Mouse (Mus musculus) kidney, adult 2 months (tissue): ENCODE measurements around the gene Srebf2. TPM values are rescaled to one million over a fixed set of nuclear protein-coding genes. Genes with fewer than 3 reads are reported as not detected.
A peak's percentile ranks its signal among the peaks of the same experiment; 100 is the strongest.

Source experiments
- DNase-seq: peaks from one replicate; pipeline ENCODE4 v3.0.0; 2021
- H3K27ac ChIP-seq: fragments of 200-500 bp; 2 replicates; pipeline ENCODE4 v1.5.1; 2012; ENCODE audit warnings: low read depth, low read length, control low read depth, inconsistent platforms; ENCODE audit not compliant: insufficient read depth
- H3K27me3 ChIP-seq: fragments of 200-500 bp; replicated peaks from 2 replicates; pipeline ENCODE4 v1.6.1; 2012; ENCODE audit warnings: mild to moderate bottlenecking, moderate library complexity, low read length, inconsistent platforms; ENCODE audit not compliant: control insufficient read depth, insufficient read depth
- H3K36me3 ChIP-seq: fragments of 200-500 bp; 2 replicates; pipeline ENCODE4 v1.6.1; 2012; ENCODE audit warnings: mild to moderate bottlenecking, moderate library complexity, low read length, inconsistent platforms; ENCODE audit not compliant: control insufficient read depth, insufficient read depth
- H3K4me1 ChIP-seq: fragments of 200-500 bp; 2 replicates; pipeline ENCODE4 v1.6.1; 2011; ENCODE audit warnings: low read length; ENCODE audit not compliant: control insufficient read depth, insufficient read depth
- H3K4me3 ChIP-seq: fragments of 200-500 bp; 2 replicates; pipeline ENCODE4 v1.5.1; 2011; ENCODE audit warnings: mild to moderate bottlenecking, low read depth, low read length, control low read depth; ENCODE audit not compliant: insufficient read depth
- CTCF ChIP-seq: fragments of 200-500 bp; conservative IDR thresholded peaks from 2 replicates; pipeline ENCODE4 v1.5.1; 2011; ENCODE audit warnings: low read depth, mild to moderate bottlenecking, control low read depth, low read length, moderate library complexity, mixed read lengths; ENCODE audit not compliant: insufficient read depth, insufficient read length
- POLR2A ChIP-seq: fragments of 200-500 bp; IDR thresholded peaks from one replicate; pipeline ENCODE4 v1.6.1; 2011; ENCODE audit warnings: low read depth, low read length, control low read depth
- WGBS: fragments of 180-500 bp; shearing (Covaris S2); methylation state at CpG from one replicate; pipeline ENCODE4 v1.1.7; 2018; 5-methylcytosine and 5-hydroxymethylcytosine counted together
- polyA plus RNA-seq: library from polyadenylated mRNA; depleted of rRNA; stranded (reverse); fragments of >200 nt; gene quantifications from 2 replicates; pipeline ENCODE4 v1.2.3, GENCODE M21; 2012

Srebf2 gene
- polyA plus RNA-seq, 1 experiment, result 102 TPM

DNA sequence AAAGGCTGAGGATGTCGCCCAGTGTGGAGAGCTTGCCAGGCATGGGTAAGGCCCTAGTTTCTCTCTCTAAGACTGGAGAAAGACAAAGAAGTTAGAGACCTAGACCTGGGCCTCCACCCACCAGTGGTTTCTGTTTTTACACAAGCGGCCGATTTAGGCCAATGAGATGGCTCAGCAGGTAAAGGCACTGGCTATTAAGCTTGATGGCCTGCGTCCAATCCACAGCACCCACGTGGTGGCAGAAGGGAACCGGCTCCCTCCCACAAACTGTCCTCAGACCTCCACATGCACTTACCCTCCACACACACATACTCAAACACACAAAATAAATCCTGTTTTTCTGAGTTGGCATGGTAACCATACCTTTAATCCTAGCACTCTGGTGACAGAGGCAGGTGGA is 55.1 kb downstream of the Srebf2 start:
- no peak for TF ChIP-seq POLR2A
- no peak for TF ChIP-seq CTCF
- H3K27ac ChIP-seq, result no peak overlapping the region
- no peaks in the 10 kb centered on the region for H3K27me3 ChIP-seq
- peaks cover 2% of the 10 kb centered on the region for H3K36me3 ChIP-seq
- no peak overlapping the region for H3K4me3 ChIP-seq
- 63% methylated on average over 6 of the region's 6 CpGs for WGBS
- H3K4me1 ChIP-seq, result no peaks in the 10 kb centered on the region
- DNase-seq, result no peak

DNA sequence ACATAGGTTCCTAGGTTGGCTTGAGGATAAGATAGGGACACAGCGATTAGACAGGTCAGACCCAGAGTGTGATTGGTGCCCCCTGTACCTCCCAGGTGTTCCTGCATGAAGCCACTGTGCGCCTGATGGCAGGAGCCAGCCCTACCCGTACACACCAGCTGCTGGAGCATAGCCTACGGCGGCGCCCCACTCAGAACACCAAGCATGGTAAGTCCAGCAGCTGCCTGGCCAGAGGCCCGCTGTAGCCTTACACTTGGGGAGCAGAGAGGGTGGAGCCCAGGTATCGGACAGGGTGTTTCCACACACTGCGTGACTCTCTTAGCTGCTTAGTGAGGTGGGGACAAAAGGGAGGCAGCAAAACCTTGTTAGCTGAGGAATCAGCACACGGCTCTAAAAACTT is 56.1 kb downstream of the Srebf2 start:
- DNase-seq, result no peak
- Histone ChIP-seq H3K4me3 (no peak overlapping the region), H3K4me1 (no peaks in the 10 kb centered on the region), H3K27ac (no peak overlapping the region), H3K27me3 (no peaks in the 10 kb centered on the region), H3K36me3 (peaks cover 2% of the 10 kb centered on the region)
- 94% methylated on average over 10 of the region's 10 CpGs for WGBS
- TF ChIP-seq POLR2A (no peak), CTCF (no peak)

DNA sequence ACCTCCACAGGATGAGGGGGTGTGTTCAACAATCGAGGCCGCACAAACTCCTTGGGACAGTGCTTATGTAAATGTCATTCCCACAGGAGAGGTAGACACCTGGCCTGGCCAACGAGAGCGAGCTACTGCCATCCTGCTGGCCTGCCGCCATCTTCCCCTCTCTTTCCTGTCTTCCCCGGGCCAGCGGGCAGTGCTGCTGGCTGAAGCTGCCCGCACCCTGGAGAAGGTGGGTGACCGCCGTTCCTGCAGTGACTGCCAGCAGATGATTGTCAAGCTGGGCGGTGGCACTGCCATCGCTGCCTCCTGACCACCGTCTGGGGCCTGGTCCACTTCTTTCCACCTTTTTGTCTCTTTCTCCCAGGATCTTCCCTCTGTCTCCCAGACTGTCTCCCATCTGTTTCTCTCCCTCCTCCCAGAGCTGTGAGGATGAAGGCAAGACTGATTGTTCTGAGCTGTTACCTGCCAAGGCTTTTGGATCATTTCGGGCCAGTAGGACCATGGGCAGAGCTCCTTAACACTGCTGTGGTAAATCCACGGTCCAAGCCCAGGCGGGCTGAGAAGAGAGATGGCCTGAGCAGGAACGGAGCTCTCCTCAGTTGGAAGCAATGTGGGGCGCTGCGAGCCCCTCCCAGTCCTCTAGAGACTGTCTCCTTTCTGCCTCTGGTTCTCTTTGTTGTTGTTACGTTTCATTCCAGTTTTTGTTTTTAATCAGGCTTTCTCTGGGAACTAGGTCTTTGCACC is 56.8 kb downstream of the Srebf2 start:
- Histone ChIP-seq H3K27ac (no peak overlapping the region), H3K4me3 (no peak overlapping the region), H3K36me3 (peaks cover 2% of the 10 kb centered on the region), H3K4me1 (no peaks in the 10 kb centered on the region), H3K27me3 (no peaks in the 10 kb centered on the region)
- WGBS, result 88% methylated on average over 20 of the region's 20 CpGs
- TF ChIP-seq POLR2A (no peak), CTCF (no peak)
- DNase-seq, result no peak

DNA sequence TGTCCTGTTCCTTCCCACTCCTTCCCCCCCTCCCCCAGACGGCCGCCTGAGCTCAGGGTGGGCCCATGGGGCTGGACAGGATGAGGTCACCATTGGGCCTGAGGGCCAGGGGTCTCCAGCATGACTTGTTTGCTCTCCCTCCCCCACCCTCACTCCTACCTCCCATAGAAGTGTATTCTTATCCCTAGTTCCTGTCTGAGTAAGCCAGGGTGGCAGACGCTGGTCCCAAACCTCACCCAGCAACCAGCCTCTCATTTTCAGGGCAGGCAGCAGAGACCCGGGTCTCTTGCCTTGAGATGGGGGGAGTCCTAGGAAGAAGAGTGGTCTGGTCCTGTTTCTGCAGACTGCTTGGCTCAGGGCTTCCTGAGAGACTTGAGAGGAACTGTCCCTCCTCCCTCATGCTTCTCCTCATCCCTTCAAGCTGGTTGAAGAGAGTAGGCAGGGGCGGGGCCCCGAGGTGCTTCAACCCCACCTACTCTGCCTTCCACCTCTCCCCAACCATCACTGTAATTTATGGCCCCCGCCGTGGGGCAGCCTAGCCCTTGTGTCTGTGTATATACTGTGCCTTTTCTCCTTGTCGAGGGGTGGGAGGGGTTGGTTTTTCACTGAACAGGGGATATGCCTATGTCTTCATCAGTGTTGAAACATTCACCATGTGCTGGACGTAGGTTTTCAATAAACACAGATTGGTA is 57.8 kb downstream of the Srebf2 start:
- H3K27me3 ChIP-seq, result no peaks in the 10 kb centered on the region
- H3K4me1 ChIP-seq, result no peaks in the 10 kb centered on the region
- H3K36me3 ChIP-seq, result no peaks in the 10 kb centered on the region; the same call in none of the 2 replicates
- 67% methylated on average over 10 of the region's 10 CpGs for WGBS
- no peak overlapping the region for H3K27ac ChIP-seq
- no peak for TF ChIP-seq CTCF
- no peak for TF ChIP-seq POLR2A
- no peak for DNase-seq
- H3K4me3 ChIP-seq, result no peak overlapping the region

DNA sequence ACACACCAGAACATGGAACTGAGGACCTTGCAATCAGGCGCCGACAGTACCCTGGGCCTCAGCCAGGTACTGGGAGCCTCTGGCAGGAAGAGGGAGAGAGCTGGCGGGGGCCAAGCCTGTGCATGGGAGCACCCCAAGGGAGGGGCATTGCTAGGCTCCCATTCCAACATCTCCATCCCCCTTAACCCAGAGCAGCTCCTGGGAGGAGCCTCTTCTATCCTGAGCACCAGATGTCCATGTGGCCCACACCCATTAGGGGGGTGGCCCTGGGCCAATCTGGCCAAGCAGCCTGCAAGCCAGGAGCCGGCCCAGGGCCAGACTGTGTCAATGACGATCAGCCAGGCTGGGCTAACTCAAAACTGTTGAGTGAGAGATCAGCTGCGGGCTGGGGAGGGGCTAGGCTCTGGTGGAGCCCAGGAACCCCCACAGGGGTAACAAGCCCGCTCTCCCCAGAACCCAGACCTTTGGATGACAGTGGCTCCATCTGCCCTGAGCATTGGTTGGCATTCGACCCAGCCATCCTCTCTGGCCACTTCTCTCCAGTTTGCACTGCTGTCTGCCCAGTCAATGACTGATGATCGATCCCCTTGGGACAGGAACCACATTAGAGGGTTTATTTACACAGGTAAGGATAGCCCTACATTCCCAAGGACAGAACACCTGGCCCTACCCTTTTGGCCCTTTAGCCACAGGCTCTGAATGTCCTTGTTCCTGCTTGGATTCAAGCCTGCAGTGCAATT is 59.6 kb downstream of the Srebf2 start:
- Histone ChIP-seq H3K27ac (no peak overlapping the region), H3K4me1 (no peaks in the 10 kb centered on the region), H3K27me3 (no peaks in the 10 kb centered on the region), H3K36me3 (no peaks in the 10 kb centered on the region; the same call in 1 of the 2 replicates), H3K4me3 (no peak overlapping the region)
- 69% methylated on average over 9 of the region's 9 CpGs for WGBS
- no peak for TF ChIP-seq CTCF
- TF ChIP-seq POLR2A, result no peak
- DNase-seq, result peak; percentile 16

DNA sequence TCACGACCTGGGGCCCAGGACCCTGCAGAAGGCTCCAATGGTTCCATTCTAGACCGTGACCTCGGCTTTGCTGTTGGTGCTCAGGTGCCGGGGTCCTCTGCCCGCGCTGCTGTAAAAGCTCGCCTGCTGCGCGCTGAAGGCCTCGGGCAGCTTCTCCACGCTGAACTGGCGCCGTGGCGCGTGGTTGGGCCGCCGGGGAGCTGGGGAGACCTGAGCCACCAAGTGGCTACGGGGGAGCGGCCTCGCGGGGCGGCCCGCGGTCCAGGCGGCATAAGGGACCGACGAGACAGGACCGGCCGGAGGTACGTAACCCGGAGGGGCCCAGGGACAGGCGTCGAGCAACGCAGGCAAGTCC is 60.1 kb downstream of the Srebf2 start:
- H3K27ac ChIP-seq, result no peak overlapping the region

More for the DNA sequence above, 60.1 kb downstream of the Srebf2 start:
- Histone ChIP-seq H3K4me1 (no peaks in the 10 kb centered on the region), H3K36me3 (no peaks in the 10 kb centered on the region; the same call in 1 of the 2 replicates), H3K27me3 (no peaks in the 10 kb centered on the region; the same call in 1 of the 2 replicates), H3K4me3 (no peak overlapping the region)
- no peak for TF ChIP-seq POLR2A
- no peak for TF ChIP-seq CTCF
- DNase-seq, result no peak
- 35% methylated on average over 34 of the region's 34 CpGs for WGBS
